Mouse (Mus musculus): ENCODE measurements at regions not wholly inside any gene's neighbourhood (a gene's known extent, or its start where the extent isn't known, plus 50 kb on each side); places are given as distances from the start of the nearest gene placed in this dataset.

DNA sequence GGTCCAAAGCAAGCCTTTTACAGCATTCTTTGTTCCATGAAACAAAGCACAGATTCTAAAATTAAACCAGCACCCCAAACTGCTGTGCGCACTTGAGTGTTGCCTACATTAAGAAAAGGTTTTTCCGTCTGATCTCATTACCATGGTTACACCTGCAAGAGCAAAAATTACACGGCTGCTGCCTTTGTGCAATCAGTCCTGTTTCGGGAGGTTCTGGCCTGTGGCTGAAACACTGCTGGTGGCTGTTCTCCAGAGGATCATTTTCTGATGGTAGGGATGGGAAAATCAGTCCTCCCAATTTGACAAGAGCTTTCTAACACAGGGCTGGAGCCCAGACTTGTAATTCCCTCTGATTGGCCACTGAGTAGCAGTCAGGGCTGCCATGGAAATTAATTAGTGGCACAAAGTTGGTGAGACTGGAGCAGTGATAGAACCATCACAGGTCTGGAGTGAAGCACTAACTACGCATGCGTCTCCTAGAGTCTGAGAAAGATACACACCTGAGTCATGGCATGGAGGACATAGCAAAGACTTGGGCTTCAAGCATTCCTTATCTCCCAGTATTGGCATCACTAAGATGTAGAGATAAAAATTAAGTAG, 114.8 kb upstream of the Fam49a start:
- DNase-seq (ENCODE audit: low spot score in 2 of 2) = no peak

DNA sequence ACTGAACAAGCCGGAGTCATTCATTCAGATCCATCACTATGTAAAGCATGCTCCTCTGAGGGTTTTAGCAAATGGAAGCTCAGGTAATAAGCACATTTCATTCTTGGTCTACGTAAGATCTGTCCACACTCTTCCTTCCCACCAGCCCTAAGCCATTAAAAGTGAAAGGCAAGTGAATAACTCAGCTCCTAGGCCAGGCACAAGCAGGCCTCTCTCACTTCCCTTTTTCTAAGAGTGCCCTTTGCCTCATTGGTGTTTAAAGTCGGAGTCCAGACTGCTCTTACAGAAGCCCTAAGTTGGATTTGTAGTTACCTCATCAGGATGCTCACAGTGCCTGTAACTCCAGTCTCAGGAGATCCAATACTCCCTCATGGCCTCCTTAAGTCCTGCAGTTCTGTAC, 114.1 kb upstream of the Fam49a start:
- no peak for DNase-seq (ENCODE audit: low spot score in 2 of 2)

DNA sequence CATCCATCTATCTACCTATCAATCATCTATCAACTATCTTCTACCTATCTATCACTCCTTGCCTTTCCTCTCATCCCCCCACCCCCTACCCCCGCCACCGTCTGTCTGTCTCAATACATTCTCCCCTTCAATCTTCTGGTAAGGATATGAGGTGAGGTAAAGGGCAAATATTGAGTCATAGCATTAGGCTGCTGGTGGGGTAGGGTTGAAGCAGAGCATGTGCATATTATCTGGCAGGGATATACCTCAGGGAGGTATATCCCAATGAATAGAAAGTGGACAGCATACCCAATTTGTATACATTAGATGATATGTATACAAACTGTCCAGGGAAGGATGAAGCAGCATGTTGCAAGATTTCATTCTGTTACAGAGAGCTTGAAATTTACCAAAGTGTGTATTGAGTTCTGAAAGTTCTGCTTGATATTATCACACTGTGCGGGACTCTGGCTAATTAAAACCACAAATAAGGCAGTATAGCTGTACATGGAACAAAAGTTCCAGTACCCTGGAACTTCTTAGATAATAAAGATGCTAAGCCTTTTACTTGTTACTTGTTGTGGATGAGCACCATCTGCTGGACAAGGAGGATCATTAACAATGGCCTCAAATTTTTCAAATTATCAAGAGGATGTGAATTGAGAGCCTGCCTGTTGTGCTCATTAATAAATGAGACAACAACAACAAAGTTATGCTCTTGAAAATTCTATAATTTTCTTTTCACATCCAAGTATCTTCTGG, 113.1 kb upstream of the Fam49a start:
- no peak for DNase-seq (ENCODE audit: low spot score in 2 of 2)

DNA sequence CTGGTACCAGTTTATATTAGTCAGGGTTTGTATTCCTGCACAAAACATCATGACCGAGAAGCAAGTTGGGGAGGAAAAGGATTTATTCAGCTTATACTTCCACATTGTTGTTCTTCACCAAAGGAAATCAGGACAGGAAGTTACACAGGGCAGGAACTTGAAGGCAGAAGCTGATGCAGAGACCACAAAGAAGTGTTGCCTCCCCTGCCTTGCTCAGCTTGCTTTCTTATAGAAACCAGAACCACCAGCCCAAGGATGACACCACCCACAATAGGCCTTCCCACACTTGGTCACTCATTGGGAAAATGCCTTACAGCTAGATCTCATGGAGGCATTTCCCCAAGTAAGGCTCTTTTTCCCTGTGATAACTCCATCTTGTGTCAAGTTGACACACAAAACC, 97.5 kb upstream of the Fam49a start:
- DNase-seq (ENCODE audit: low spot score in 2 of 2) = no peak

DNA sequence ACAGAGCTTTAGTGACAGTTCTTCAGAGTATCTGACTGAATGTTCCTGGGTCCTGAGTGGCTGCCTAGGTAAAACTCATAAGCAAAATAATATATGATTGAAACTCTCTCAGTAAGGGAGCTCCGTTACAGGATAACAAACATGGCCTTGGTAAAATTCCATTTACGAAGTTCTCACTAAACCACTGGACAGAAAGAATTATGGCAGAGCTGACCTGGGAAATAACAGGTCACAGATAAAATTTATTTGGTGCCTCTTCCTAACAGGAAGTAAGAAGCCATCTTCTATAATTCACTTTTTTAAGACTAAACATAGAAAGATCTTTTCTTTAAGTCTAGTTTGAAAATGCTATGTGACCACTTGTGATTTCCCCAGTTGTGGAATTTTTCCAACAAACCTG, 91.4 kb upstream of the Fam49a start:
- no peak for DNase-seq (ENCODE audit: low spot score in 2 of 2)

DNA sequence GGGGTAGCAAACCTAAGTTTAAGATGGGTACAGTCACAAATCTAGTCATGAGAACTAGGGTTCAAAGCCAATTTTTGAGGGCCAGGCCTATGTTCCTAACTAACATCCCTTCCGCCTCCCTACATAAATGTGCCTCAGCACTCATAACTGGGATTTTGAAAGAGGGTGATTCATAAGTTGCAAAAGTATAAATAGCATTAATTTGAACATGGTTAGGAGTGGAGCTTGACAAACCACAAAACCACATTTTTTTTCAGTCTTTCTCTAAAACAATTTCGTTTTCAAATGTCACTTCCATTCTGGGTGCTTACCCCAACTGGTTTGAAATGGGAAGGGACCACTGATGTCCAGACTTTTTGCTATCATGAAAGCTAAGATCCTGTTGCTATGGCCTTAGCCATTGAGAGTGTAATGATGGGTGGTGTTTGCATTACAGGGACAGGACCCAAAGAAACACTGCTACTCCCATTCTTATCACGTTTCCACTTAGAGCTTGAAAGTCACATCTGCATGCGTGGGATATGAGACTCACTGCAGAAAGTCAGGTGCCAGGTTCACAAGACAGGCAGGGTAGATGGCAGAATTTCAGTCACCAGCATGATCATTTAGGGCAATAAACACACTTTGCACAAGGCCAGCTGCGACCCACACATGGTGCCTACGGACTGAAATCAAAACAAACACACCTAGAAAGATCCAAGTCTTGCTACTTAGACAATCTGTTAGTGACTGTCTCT, 89.7 kb upstream of the Fam49a start:
- DNase-seq (ENCODE audit: low spot score in 2 of 2) = no peak

DNA sequence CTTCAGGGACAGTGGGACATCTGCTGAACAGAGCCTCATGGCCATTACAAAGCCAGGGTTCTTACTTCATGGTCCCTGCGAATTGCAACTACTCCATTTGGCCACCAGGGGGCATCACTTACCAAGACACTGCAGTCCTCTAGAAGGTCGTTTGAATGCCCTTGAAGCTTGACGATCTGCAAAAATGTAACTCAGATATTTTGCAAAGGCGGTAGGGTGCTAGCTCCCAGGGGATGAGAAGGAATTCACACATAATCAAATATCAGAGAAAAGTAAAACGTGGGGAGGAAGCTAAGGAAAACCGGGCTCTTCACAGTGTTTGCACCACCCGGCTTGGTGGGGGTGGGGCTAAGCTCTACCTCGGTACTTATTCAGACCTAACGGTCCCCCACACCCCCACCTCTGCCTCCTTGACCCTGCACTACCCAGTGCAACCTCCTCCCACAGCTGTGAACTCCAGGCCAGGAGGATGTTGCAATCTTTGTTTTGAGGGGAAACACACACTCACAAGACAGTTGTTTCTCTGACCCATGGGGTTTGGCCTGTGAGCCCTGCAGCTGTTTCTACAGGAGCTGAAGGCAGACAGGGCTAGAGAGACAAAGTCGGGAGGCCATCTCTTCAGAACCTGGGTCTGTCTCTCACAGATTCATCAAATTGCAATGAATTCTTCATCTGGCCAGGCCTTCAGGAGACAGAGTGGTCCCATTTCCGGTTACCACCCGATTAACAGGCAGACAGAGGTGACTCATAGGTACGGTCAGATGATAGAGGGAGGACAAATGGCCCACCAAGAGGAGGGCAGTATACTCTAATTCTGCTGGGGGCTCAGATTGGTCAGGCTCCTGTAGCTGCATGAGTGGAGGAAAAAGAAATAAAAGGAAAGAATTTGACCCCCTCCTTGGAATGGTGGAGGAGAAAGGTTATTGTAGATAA, 85.3 kb upstream of the Fam49a start:
- DNase-seq (ENCODE audit: low spot score in 2 of 2) = peak; percentile 68 to 76

DNA sequence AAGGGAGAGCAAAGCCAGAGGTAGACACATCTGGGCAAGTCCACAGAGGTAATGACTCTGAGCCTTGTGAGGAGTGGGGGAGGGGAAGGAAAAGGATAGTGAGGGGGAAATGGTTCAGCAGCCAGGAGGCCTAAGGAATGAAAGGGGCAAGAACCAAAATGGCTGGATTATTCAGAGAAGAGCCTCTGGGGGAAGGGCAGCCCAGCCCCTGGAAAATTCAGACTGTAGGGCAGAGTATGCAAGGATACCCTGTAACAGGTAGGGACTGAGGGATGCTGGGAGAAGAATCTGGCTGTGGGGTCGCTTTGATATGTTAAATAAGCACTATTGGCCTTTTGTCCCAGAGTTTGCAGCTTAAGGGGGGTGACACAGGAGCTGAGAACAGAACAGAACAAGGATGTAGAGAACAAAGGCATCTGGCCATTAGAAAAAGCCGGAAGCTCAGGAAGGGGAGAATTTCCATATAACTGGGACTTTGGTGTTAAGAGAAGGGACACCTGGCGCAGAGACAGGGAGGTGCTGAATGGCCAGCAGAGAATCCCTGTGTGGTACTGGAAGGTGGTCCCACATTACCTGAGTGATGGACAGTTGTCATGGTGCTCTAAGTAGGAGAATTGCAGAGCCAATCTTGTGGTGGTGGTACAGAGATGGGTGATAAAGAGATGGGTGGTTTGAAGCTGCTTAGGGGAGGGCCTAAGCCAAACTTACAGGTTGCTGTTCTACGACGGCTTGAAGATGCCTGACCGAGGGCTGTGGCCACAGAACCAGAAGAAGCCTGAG, 84.5 kb upstream of the Fam49a start:
- no peak for DNase-seq (ENCODE audit: low spot score in 2 of 2)

DNA sequence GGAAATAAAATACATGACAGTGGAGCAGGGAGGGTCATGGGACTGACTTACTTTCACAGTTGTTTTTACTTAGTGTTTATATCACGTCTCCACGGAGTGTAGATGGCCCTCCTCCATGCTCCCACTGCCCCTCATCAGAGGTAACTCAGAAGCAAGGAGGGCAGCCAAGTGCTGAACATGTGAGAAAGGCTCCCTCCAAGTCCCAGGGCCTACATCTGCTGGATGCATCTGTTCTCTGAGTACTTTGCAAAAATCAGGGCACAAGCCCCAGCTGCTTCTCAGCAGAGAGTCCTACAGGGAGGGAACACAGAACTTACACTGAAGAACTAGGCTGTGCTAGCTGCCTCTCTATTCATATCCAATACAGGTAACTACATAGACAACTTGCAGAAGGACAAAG, 83.5 kb upstream of the Fam49a start:
- DNase-seq (ENCODE audit: low spot score in 2 of 2) = no peak

DNA sequence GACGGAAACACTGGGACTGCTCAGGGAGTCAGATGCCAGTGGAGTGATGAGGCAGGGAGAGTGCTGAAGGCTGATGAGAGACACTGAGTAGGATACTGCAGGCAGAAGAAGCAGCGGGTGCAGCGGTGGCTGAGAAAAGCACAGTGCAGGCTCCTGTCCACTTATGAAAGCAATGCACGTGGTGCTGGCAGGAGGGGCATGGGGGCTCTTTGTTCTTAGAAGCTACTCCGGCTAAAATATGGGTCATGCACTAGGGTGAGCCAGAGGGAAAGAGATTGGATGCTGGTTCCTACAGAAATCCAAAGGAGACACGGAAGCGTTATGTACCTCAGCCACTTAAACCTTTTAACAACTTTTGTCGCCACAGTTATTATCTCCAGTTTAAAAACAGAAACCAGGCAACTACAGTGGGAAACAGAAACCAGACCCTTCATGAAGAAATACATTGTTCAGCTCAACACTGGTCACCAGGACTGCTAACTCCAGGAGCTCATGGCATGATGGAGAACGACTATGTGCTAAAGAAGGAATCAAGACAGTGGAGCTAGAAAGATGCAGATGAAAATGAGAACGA, 82.6 kb upstream of the Fam49a start:
- DNase-seq (ENCODE audit: low spot score in 2 of 2) = no peak

DNA sequence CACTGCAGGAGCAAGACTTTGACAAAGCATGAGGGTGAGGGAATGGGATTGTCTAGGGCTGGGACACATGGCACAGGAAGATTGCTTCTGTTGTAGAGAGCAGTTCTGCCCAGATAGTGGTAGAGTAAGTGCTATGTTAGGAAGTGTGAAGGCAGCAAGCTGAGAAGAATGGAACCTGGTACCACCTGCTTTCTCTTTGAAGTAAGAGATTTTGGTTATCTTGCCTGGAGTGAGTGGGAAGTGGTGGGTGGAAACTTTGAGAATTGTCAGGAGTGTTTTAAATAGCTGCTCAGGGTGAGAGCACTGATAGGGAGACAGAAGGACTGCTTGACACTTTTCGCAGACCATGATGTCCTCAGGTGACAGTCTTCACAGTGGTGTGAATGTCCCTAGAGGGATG, 81.0 kb upstream of the Fam49a start:
- peak; percentile 27 to 67 for DNase-seq (ENCODE audit: low spot score in 2 of 2)

DNA sequence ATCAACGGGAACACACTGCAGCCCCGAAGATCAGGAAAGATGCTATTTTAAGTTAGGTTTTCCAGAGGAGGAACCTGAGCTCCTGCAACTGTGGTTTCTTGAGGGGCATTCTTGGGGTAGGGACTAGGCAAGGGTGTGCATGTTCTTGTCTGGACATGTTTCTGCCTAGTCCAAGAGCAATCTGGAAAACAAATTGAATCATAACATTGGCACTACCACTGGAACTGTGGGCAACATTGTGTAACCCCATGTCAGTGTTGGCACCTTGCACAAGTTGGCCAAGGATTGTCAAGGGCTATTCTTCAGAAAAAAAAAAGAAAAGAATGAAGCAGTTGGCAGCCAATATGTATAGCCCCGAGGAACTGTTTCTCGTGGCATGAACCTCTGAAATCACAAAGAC, 80.3 kb upstream of the Fam49a start:
- DNase-seq (ENCODE audit: low spot score in 2 of 2) = no peak

DNA sequence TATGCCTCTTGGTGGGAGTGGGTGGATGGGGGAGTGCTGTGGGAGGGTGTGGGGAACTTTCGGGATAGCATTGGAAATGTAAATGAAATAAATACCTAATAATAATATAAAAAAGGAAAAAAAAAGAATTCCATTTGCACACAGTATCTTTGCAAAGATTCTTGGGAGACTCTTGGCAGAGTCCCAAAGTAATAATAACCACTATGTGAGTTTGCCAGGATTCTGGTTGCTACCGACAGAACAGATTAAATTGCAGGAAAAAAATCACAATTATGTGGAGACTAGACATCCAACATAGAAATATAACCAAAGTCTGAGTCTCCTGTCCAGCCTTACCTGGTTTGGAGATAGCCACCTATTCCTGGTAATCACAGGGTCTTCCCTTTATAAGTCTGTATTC, 75.6 kb upstream of the Fam49a start:
- DNase-seq (ENCODE audit: low spot score in 2 of 2) = no peak

DNA sequence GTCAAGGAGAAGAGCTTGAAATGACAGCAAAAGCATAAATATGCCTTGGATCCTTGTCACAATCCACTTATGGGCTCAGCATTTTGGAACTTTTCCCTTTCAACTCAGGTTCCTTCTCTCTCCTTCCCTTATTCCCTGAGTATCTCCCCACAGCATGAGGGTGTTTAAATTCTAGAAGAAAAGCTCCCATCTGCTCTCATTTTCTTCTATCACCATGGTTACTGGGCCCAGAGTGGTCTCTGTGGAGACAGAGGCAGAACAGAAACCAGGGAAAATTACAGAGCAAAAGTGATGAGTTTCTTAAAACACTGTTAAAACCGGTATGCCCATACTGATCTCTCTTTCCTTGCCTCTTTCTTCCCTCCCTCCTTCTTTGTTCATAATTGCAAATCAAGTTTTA, 66.9 kb upstream of the Fam49a start:
- DNase-seq (ENCODE audit: low spot score in 2 of 2) = no peak

DNA sequence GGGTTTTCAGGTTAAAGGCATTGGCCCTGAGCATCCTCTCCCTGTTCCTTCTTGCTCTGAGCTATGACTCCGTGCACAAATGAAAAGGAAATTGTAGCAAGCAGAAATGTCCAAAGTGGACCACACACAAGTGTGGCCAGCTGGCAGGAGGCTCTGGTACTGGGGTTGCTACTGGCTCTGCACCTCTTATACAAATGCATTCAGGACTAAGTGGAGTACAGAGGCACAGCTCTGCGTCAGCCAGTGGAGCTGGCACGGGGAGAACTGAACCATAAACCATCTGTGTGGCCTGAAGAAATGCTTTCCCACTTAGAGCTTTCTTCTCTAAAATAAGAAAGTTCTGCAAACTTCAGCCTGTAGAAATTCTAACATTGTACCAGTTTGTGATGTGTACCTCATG, 65.3 kb upstream of the Fam49a start:
- peak in 1 of 2 experiments; percentile 45 for DNase-seq (ENCODE audit: low spot score in 2 of 2)

DNA sequence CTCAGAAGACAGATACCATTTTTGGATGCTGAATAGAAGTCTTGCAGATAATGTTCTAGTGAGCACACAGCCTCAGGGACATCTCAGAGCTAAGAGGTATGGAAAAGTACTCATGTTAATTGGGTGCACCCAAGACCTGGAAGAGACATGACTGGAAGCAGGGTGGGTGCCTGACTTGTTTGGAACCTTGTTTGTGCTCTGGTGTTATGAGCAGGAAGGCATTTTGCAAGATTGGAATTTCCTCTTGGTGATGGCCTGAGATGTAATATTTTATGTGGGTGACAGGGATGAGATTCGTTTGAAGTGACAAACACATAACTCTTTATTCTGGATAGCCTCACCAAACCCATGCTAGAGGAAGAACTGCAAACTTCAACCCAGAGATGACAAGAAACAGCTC, 53.7 kb upstream of the Fam49a start:
- no peak for DNase-seq (ENCODE audit: low spot score in 2 of 2)
